Mouse (Mus musculus): Measurements from ENCODE around the gene Gm10638. TPM values are rescaled to one million over a fixed set of nuclear protein-coding genes. Genes with fewer than 3 reads are reported as not detected.

The Gm10638 gene
- total and polyA plus RNA-seq, 2 experiments from 2014 or later, result 0.43 to 8.2 TPM

- WGBS, result 89% methylated on average over 10 of the region's 10 CpGs
- ATAC-seq (no peak), DNase-seq (no peak)
- H3K4me2 ChIP-seq (ENCODE audit: low read depth), result no peak overlapping the region
- no peak overlapping the region for H3K4me3 ChIP-seq (ENCODE audit: low read depth, low read length)
- no peaks in the 10 kb centered on the region for H3K4me1 ChIP-seq (ENCODE audit: insufficient read depth)
- no peaks in the 10 kb centered on the region for H3K36me3 ChIP-seq (ENCODE audit: insufficient read depth)
- no peaks in the 10 kb centered on the region for H3K9me3 ChIP-seq (ENCODE audit: low read length)
- H3K27ac ChIP-seq (ENCODE audit: low read depth, low read length), result no peak overlapping the region
- no peaks in the 10 kb centered on the region for H3K27me3 ChIP-seq (ENCODE audit: insufficient read depth, low read length)
- no peak for TF ChIP-seq CTCF (IDR thresholded peaks at IDR 0.05; ENCODE audit: low read depth)
- no peak overlapping the region for H3K9ac ChIP-seq
Observed at GRCm38 (mm10) chr8:86765155-86765554, 19.7 kb downstream of the Gm10638 start.

GRCm38 (mm10) chr8:86765669-86766068 lies 20.2 kb downstream of the Gm10638 start:
- no peak overlapping the region for H3K4me2 ChIP-seq (ENCODE audit: low read depth)
- no peak for DNase-seq
- no peak overlapping the region for H3K27ac ChIP-seq (ENCODE audit: low read depth, low read length)
- no peaks in the 10 kb centered on the region for H3K4me1 ChIP-seq (ENCODE audit: insufficient read depth)
- no peaks in the 10 kb centered on the region for H3K36me3 ChIP-seq (ENCODE audit: insufficient read depth)
- no peaks in the 10 kb centered on the region for H3K9me3 ChIP-seq (ENCODE audit: low read length)
- no peak overlapping the region for H3K9ac ChIP-seq
- H3K27me3 ChIP-seq (ENCODE audit: insufficient read depth, low read length), result no peaks in the 10 kb centered on the region
- TF ChIP-seq CTCF (IDR thresholded peaks at IDR 0.05; ENCODE audit: low read depth), result no peak
- no peak overlapping the region for H3K4me3 ChIP-seq (ENCODE audit: low read depth, low read length)
- ATAC-seq, result no peak
- WGBS, result 90% methylated on average over 8 of the region's 8 CpGs

DNA sequence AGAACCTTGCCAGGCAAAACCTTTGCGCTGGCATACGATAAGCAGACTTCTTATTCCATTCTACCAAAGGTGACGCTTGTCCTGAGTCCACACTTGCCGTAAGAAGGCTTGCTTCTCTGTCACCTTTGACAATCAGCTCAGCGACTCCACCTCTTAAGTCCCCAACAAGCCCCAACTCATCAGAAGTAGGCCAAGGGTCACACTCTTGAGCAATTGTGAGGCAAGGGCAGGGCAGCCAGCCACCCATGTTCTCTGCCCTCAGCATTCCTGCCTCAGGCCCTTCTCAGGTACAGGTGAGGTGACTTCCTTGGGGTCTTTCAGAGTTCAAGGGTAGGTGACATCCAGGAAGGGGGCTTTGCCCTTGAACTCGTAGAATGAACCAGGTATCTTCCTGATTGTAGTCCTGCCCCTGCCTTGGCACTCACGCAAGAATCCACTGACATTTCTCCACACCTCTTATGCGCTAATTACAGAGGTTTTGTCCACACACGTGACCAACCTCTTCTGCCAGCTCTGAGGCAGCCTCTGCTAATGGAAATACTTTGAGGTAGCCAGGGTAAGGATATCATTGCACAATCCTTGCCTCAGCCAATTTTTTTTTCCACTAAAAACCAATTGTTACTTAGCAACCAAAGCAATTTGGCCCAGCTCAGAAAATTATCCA lies 21.2 kb downstream of the Gm10638 start:
- H3K9ac ChIP-seq, result no peak overlapping the region
- H3K4me3 ChIP-seq (ENCODE audit: low read depth, low read length), result no peak overlapping the region
- 82% methylated on average over 9 of the region's 9 CpGs for WGBS
- TF ChIP-seq CTCF (IDR thresholded peaks at IDR 0.05; ENCODE audit: low read depth), result no peak
- no peaks in the 10 kb centered on the region for H3K4me1 ChIP-seq (ENCODE audit: insufficient read depth)
- no peaks in the 10 kb centered on the region for H3K36me3 ChIP-seq (ENCODE audit: insufficient read depth)
- H3K27me3 ChIP-seq (ENCODE audit: insufficient read depth, low read length), result no peaks in the 10 kb centered on the region
- H3K9me3 ChIP-seq (ENCODE audit: low read length), result no peaks in the 10 kb centered on the region
- H3K27ac ChIP-seq (ENCODE audit: low read depth, low read length), result no peak overlapping the region
- ATAC-seq (0 out of 2 replicates have a peak, but pooled peaks have one; percentile 12), DNase-seq (peak; percentile 3)
- no peak overlapping the region for H3K4me2 ChIP-seq (ENCODE audit: low read depth)

- no peaks in the 10 kb centered on the region for H3K9me3 ChIP-seq (ENCODE audit: low read length)
- no peak overlapping the region for H3K4me2 ChIP-seq (ENCODE audit: low read depth)
- DNase-seq (no peak), ATAC-seq (no peak)
- H3K9ac ChIP-seq, result no peak overlapping the region
- H3K4me1 ChIP-seq (ENCODE audit: insufficient read depth), result no peaks in the 10 kb centered on the region
- no peaks in the 10 kb centered on the region for H3K27me3 ChIP-seq (ENCODE audit: insufficient read depth, low read length)
- H3K36me3 ChIP-seq (ENCODE audit: insufficient read depth), result no peaks in the 10 kb centered on the region
- H3K4me3 ChIP-seq (ENCODE audit: low read depth, low read length), result no peak overlapping the region
- TF ChIP-seq CTCF (IDR thresholded peaks at IDR 0.05; ENCODE audit: low read depth), result no peak
- WGBS, result 73% methylated on average over 5 of the region's 5 CpGs
- no peak overlapping the region for H3K27ac ChIP-seq (ENCODE audit: low read depth, low read length)
Observed at GRCm38 (mm10) chr8:86768499-86768898, 23.0 kb downstream of the Gm10638 start.

DNA sequence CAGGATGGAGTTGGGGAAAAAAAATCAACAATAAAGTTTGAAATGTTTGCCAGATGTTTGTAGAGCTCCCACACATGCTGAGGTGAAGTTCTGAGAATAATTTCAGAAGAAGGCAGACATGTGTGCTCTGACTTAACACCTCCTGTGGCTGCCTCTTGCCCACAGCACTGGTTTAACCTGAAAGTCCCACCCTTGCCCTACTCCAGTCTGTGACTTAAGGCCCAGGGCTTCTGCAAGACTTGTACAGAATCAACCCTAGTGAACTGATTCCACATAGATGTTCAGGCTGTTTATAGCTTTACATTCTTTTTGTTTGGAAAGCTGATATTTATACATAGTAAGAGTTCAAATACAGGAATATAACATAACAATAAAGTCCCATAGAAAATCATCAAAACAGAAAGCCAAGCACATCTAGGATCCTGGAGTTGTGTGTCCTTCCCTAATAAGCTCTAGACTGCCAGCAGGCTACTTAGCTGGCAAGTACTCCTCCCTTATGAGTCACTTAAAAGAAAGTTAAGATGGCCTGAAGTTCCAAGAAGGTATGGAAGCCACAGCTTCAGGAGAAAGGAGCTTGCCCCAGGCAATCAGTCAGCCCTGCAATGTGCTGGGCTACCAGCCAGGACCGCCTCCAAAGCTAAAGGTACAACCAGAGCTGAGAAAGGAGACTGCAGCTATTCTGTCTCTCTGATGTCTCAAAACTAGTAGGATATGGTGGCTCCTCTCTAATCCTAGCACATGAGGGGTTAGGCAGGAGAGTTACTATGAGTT lies 24.6 kb downstream of the Gm10638 start:
- no peak for TF ChIP-seq CTCF (IDR thresholded peaks at IDR 0.05; ENCODE audit: low read depth)
- Histone ChIP-seq H3K4me2 (ENCODE audit: low read depth) (no peak overlapping the region), H3K27me3 (ENCODE audit: insufficient read depth, low read length) (no peaks in the 10 kb centered on the region), H3K4me1 (ENCODE audit: insufficient read depth) (no peaks in the 10 kb centered on the region), H3K4me3 (ENCODE audit: low read depth, low read length) (no peak overlapping the region), H3K9ac (no peak overlapping the region), H3K36me3 (ENCODE audit: insufficient read depth) (no peaks in the 10 kb centered on the region; the same call in 1 of the 2 replicates), H3K9me3 (ENCODE audit: low read length) (no peaks in the 10 kb centered on the region), H3K27ac (ENCODE audit: low read depth, low read length) (no peak overlapping the region)
- 79% methylated on average over 1 of the region's 1 CpGs for WGBS
- DNase-seq, result no peak
- ATAC-seq, result no peak

GRCm38 (mm10) chr8:86779207-86779606 lies 33.7 kb downstream of the Gm10638 start:
- Histone ChIP-seq H3K4me1 (ENCODE audit: insufficient read depth) (no peaks in the 10 kb centered on the region), H3K9me3 (ENCODE audit: low read length) (no peaks in the 10 kb centered on the region), H3K27ac (ENCODE audit: low read depth, low read length) (no peak overlapping the region), H3K9ac (no peak overlapping the region), H3K4me2 (ENCODE audit: low read depth) (no peak overlapping the region), H3K4me3 (ENCODE audit: low read depth, low read length) (no peak overlapping the region), H3K36me3 (ENCODE audit: insufficient read depth) (no peaks in the 10 kb centered on the region; the same call in 1 of the 2 replicates), H3K27me3 (ENCODE audit: insufficient read depth, low read length) (no peaks in the 10 kb centered on the region)
- WGBS, result 80% methylated on average over 8 of the region's 8 CpGs
- no peak for DNase-seq
- TF ChIP-seq CTCF (IDR thresholded peaks at IDR 0.05; ENCODE audit: low read depth), result no peak
- no peak for ATAC-seq

- no peak for TF ChIP-seq CTCF (IDR thresholded peaks at IDR 0.05; ENCODE audit: low read depth)
- no peaks in the 10 kb centered on the region for H3K36me3 ChIP-seq (ENCODE audit: insufficient read depth)
- H3K4me3 ChIP-seq (ENCODE audit: low read depth, low read length), result no peak overlapping the region
- no peak overlapping the region for H3K27ac ChIP-seq (ENCODE audit: low read depth, low read length)
- no peaks in the 10 kb centered on the region for H3K27me3 ChIP-seq (ENCODE audit: insufficient read depth, low read length)
- ATAC-seq (no peak), DNase-seq (no peak)
- 96% methylated on average over 8 of the region's 8 CpGs for WGBS
- H3K4me1 ChIP-seq (ENCODE audit: insufficient read depth), result no peaks in the 10 kb centered on the region
- H3K9ac ChIP-seq, result no peak overlapping the region
- no peak overlapping the region for H3K4me2 ChIP-seq (ENCODE audit: low read depth)
- H3K9me3 ChIP-seq (ENCODE audit: low read length), result no peaks in the 10 kb centered on the region
Observed at GRCm38 (mm10) chr8:86781094-86781493, 35.6 kb downstream of the Gm10638 start.

Measured in forebrain, postnatal 0 days (tissue).